Mouse (Mus musculus) embryonic facial prominence, embryonic 15.5 days (tissue): Measurements from ENCODE around the gene Rps6ka3. TPM values are rescaled to one million over a fixed set of nuclear protein-coding genes. Genes with fewer than 3 reads are reported as not detected.

Source experiments
- ATAC-seq: fragments of 200-750 bp; cut with Nextera tagmentation; 2 replicates; pipeline ENCODE4 v1.8.0; 2017; ENCODE audit warnings: low read depth, moderate TSS enrichment; ENCODE audit not compliant: insufficient number of reproducible peaks, low FRiP score, low TSS enrichment
- H3K27ac ChIP-seq: fragments of 300-500 bp; sonication (generic); replicated peaks from 2 replicates; pipeline ENCODE4 v1.5.1; 2015; ENCODE audit warnings: mild to moderate bottlenecking, inconsistent platforms
- H3K27me3 ChIP-seq: fragments of 300-500 bp; sonication (generic); 2 replicates; pipeline ENCODE4 v1.6.1; 2015; ENCODE audit warnings: inconsistent platforms
- H3K36me3 ChIP-seq: fragments of 300-500 bp; sonication (generic); 2 replicates; pipeline ENCODE4 v1.6.1; 2015; ENCODE audit warnings: mild to moderate bottlenecking, inconsistent platforms
- H3K4me1 ChIP-seq: fragments of 300-500 bp; sonication (generic); 2 replicates; pipeline ENCODE4 v1.6.1; 2015; ENCODE audit warnings: inconsistent platforms
- H3K4me2 ChIP-seq: fragments of 300-500 bp; sonication (generic); replicated peaks from 2 replicates; pipeline ENCODE4 v1.6.1; 2015; ENCODE audit warnings: mild to moderate bottlenecking, inconsistent platforms
- H3K4me3 ChIP-seq: fragments of 300-500 bp; sonication (generic); replicated peaks from 2 replicates; pipeline ENCODE4 v1.5.1; 2015; ENCODE audit warnings: mild to moderate bottlenecking, inconsistent platforms
- H3K9ac ChIP-seq: fragments of 300-500 bp; sonication (generic); 2 replicates; pipeline ENCODE4 v1.6.1; 2015; ENCODE audit warnings: inconsistent platforms
- H3K9me3 ChIP-seq: fragments of 300-500 bp; sonication (generic); replicated peaks from 2 replicates; pipeline ENCODE4 v1.6.1; 2016; ENCODE audit warnings: inconsistent platforms
- WGBS: fragments of 180-500 bp; shearing (Covaris S2); methylation state at CpG from one replicate; pipeline ENCODE4 v1.1.7; 2015; 5-methylcytosine and 5-hydroxymethylcytosine counted together
- polyA plus RNA-seq: library from polyadenylated mRNA; unstranded; fragments of >200 nt; fragmentation: Nextera tagmentation; extraction: Ambion mirVana; gene quantifications from 2 replicates; pipeline ENCODE4 v1.2.1, GENCODE M21; 2015

Gene Rps6ka3
- polyA plus RNA-seq, 1 experiment from 2014 or later, result 5.7 TPM

GRCm38 (mm10) chrX:159364506-159364905, 154.4 kb downstream of the Rps6ka3 start:
- WGBS, result 88% methylated on average over 3 of the region's 3 CpGs
- Histone ChIP-seq H3K9me3 (no peaks in the 10 kb centered on the region), H3K4me1 (no peaks in the 10 kb centered on the region), H3K27me3 (no peaks in the 10 kb centered on the region), H3K4me3 (no peak overlapping the region), H3K9ac (no peak overlapping the region), H3K36me3 (peaks cover 4% of the 10 kb centered on the region; the same call in 1 of the 2 replicates), H3K27ac (no peak overlapping the region), H3K4me2 (no peak overlapping the region)
- ATAC-seq, result no peak

GRCm38 (mm10) chrX:159371831-159372752, 162.0 kb downstream of the Rps6ka3 start, which contains the start of gene Eif1ax:
Gene Eif1ax, plus strand, starts transcription at chrX:159372178.
- ATAC-seq, result peak; percentile 99
- no peaks in the 10 kb centered on the region for H3K9me3 ChIP-seq
- H3K4me3 ChIP-seq, result peak within 1 kb of the TSS; percentile 64
- H3K9ac ChIP-seq, result peak within 1 kb of the TSS; percentile 37
- 0 out of 2 replicates have a peak, but pooled peaks cover 5% of the 10 kb centered on the region for H3K4me1 ChIP-seq
- no peaks in the 10 kb centered on the region for H3K27me3 ChIP-seq
- H3K27ac ChIP-seq, result peak within 1 kb of the TSS; percentile 81
- WGBS, result 25% methylated on average over 37 of the region's 76 CpGs
- no peaks in the 10 kb centered on the region; the same call in 1 of the 2 replicates for H3K36me3 ChIP-seq
- peak within 1 kb of the TSS; percentile 43 for H3K4me2 ChIP-seq

- H3K4me2 ChIP-seq, result peak overlapping the region; percentile 43
- no peaks in the 10 kb centered on the region for H3K27me3 ChIP-seq
- H3K4me1 ChIP-seq, result 0 out of 2 replicates have a peak, but pooled peaks cover 5% of the 10 kb centered on the region
- peaks cover 2% of the 10 kb centered on the region; the same call in 1 of the 2 replicates for H3K36me3 ChIP-seq
- H3K27ac ChIP-seq, result peak overlapping the region; percentile 81
- peak overlapping the region; percentile 37 for H3K9ac ChIP-seq
- 13% methylated on average over 9 of the region's 9 CpGs for WGBS
- no peak for ATAC-seq
- peak overlapping the region; percentile 64 for H3K4me3 ChIP-seq
- H3K9me3 ChIP-seq, result no peaks in the 10 kb centered on the region
These were observed 162.6 kb downstream of the Rps6ka3 start for GRCm38 (mm10) chrX:159372753-159373144.

- H3K4me3 ChIP-seq, result no peak overlapping the region
- no peak overlapping the region for H3K9ac ChIP-seq
- no peaks in the 10 kb centered on the region for H3K36me3 ChIP-seq
- 69% methylated on average over 9 of the region's 9 CpGs for WGBS
- H3K27me3 ChIP-seq, result no peaks in the 10 kb centered on the region
- H3K27ac ChIP-seq, result no peak overlapping the region
- H3K4me1 ChIP-seq, result no peaks in the 10 kb centered on the region
- ATAC-seq, result no peak
- no peak overlapping the region for H3K4me2 ChIP-seq
- no peaks in the 10 kb centered on the region for H3K9me3 ChIP-seq
These were observed 177.0 kb downstream of the Rps6ka3 start for GRCm38 (mm10) chrX:159387105-159387504.

- Histone ChIP-seq H3K27me3 (no peaks in the 10 kb centered on the region), H3K9ac (no peak overlapping the region)
- no peak for ATAC-seq
These were observed 178.8 kb downstream of the Rps6ka3 start for GRCm38 (mm10) chrX:159388953-159389352.

GRCm38 (mm10) chrX:159390347-159390962, 180.3 kb downstream of the Rps6ka3 start:
- no peaks in the 10 kb centered on the region for H3K36me3 ChIP-seq
- WGBS, result 83% methylated on average over 6 of the region's 6 CpGs
- ATAC-seq, result no peak

More at GRCm38 (mm10) chrX:159388953-159389352, 178.8 kb downstream of the Rps6ka3 start:
- H3K4me3 ChIP-seq, result no peak overlapping the region
- no peak overlapping the region for H3K27ac ChIP-seq
- H3K9me3 ChIP-seq, result no peaks in the 10 kb centered on the region
- no peak overlapping the region for H3K4me2 ChIP-seq
- H3K4me1 ChIP-seq, result no peaks in the 10 kb centered on the region
- no peaks in the 10 kb centered on the region for H3K36me3 ChIP-seq

GRCm38 (mm10) chrX:159391239-159391638, 181.1 kb downstream of the Rps6ka3 start:
- ATAC-seq, result no peak
- Histone ChIP-seq H3K27me3 (no peaks in the 10 kb centered on the region), H3K9me3 (no peaks in the 10 kb centered on the region), H3K4me1 (no peaks in the 10 kb centered on the region), H3K36me3 (no peaks in the 10 kb centered on the region), H3K9ac (no peak overlapping the region), H3K4me3 (no peak overlapping the region), H3K27ac (no peak overlapping the region), H3K4me2 (no peak overlapping the region)
- WGBS, result 66% methylated on average over 3 of the region's 3 CpGs

More at GRCm38 (mm10) chrX:159390347-159390962, 180.3 kb downstream of the Rps6ka3 start:
- H3K9ac ChIP-seq, result no peak overlapping the region
- no peaks in the 10 kb centered on the region for H3K4me1 ChIP-seq
- no peaks in the 10 kb centered on the region for H3K27me3 ChIP-seq
- H3K4me3 ChIP-seq, result no peak overlapping the region
- no peak overlapping the region for H3K27ac ChIP-seq
- H3K9me3 ChIP-seq, result no peaks in the 10 kb centered on the region
- H3K4me2 ChIP-seq, result no peak overlapping the region

GRCm38 (mm10) chrX:159409253-159409652, 199.1 kb downstream of the Rps6ka3 start:
- Histone ChIP-seq H3K27ac (no peak overlapping the region), H3K36me3 (no peaks in the 10 kb centered on the region), H3K9ac (no peak overlapping the region), H3K4me3 (no peak overlapping the region), H3K4me1 (no peaks in the 10 kb centered on the region), H3K4me2 (no peak overlapping the region), H3K9me3 (no peaks in the 10 kb centered on the region), H3K27me3 (peaks cover 4% of the 10 kb centered on the region)
- WGBS, result 29% methylated on average over 4 of the region's 4 CpGs
- ATAC-seq, result no peak

- ATAC-seq, result peak; percentile 65
- H3K27me3 ChIP-seq, result peaks cover 34% of the 10 kb centered on the region
- H3K4me3 ChIP-seq, result peak within 1 kb of the TSS; percentile 52
- H3K27ac ChIP-seq, result no peak within 1 kb of the TSS
- WGBS, result 17% methylated on average over 53 of the region's 83 CpGs
- H3K36me3 ChIP-seq, result no peaks in the 10 kb centered on the region
- H3K4me2 ChIP-seq, result peak within 1 kb of the TSS; percentile 94
- no peaks in the 10 kb centered on the region for H3K9me3 ChIP-seq
- H3K9ac ChIP-seq, result no peak within 1 kb of the TSS
- 0 out of 2 replicates have a peak, but pooled peaks cover 8% of the 10 kb centered on the region for H3K4me1 ChIP-seq
These were observed 204.2 kb downstream of the Rps6ka3 start, which contains the start of gene Map7d2 for GRCm38 (mm10) chrX:159414130-159414828. Gene Map7d2, plus strand, starts transcription at chrX:159414572.

- Histone ChIP-seq H3K9ac (no peak overlapping the region), H3K36me3 (no peaks in the 10 kb centered on the region), H3K4me2 (peak overlapping the region; percentile 94), H3K27me3 (peaks cover 34% of the 10 kb centered on the region), H3K4me1 (0 out of 2 replicates have a peak, but pooled peaks cover 8% of the 10 kb centered on the region), H3K4me3 (peak overlapping the region; percentile 52), H3K27ac (no peak overlapping the region), H3K9me3 (no peaks in the 10 kb centered on the region)
- no peak for ATAC-seq
- 12% methylated on average over 50 of the region's 65 CpGs for WGBS
These were observed 204.9 kb downstream of the Rps6ka3 start for GRCm38 (mm10) chrX:159414829-159415673.
